Mouse (Mus musculus): Measurements from ENCODE around the gene Dhx30. TPM values are rescaled to one million over a fixed set of nuclear protein-coding genes. Genes with fewer than 3 reads are reported as not detected.

Dhx30 gene
- polyA plus RNA-seq (2017; shearing (Covaris generic)), result 100 to 1,000 TPM; 120 to 150 TPM

GRCm38 (mm10) chr9:110117779-110118139 is at the start of gene Dhx30:
Gene Dhx30 (minus strand): TSS chr9:110117830.

GRCm38 (mm10) chr9:110116977-110117778 is 452 bp downstream of the Dhx30 start, which contains the start of gene Smarcc1:
Gene Smarcc1 (plus strand): TSS chr9:110117708.

Other genes starting within 250 kb of the Dhx30 start
- 10 to 100 TPM; 11.7 to 12.9 TPM for gene Cdc25a, start 242.3 kb downstream of the Dhx30 start, polyA plus RNA-seq (2017; shearing (Covaris generic))
- gene Map4, start 186.4 kb downstream of the Dhx30 start, polyA plus RNA-seq (2017; shearing (Covaris generic)), result 10 to 100 TPM; 66.9 to 67.0 TPM
- gene Smarcc1, start 122 bp downstream of the Dhx30 start, polyA plus RNA-seq (2017; shearing (Covaris generic)), result 10 to 100 TPM; 46.7 to 53.8 TPM
- under 1 TPM; 0.22 to 0.32 TPM for gene Cspg5, start 126.0 kb upstream of the Dhx30 start, polyA plus RNA-seq (2017; shearing (Covaris generic))
- gene Elp6, start 187.3 kb upstream of the Dhx30 start, polyA plus RNA-seq (2017; shearing (Covaris generic)), result 10 to 100 TPM; 11.2 to 13.0 TPM
- 10 to 100 TPM; 65.4 to 73.5 TPM for gene Scap, start 215.5 kb upstream of the Dhx30 start, polyA plus RNA-seq (2017; shearing (Covaris generic))

Data from inflammation-experienced regulatory T-cells (primary cell).